Mouse (Mus musculus): Measurements from ENCODE around the gene Tmprss9.

Tmprss9 gene

GRCm38 (mm10) chr10:80887181-80887580 is 15.5 kb downstream of the Tmprss9 start:
- DNase-seq (ENCODE audit: low spot score): no peak

GRCm38 (mm10) chr10:80895100-80895499 is 23.5 kb downstream of the Tmprss9 start:
- DNase-seq (ENCODE audit: low spot score): no peak

GRCm38 (mm10) chr10:80895697-80896096 is 24.0 kb downstream of the Tmprss9 start:
- no peak for DNase-seq (ENCODE audit: low spot score)

- DNase-seq (ENCODE audit: low spot score): no peak
Observed at GRCm38 (mm10) chr10:80896581-80897485, 25.2 kb downstream of the Tmprss9 start.

GRCm38 (mm10) chr10:80897861-80898510 is 26.3 kb downstream of the Tmprss9 start:
- no peak for DNase-seq (ENCODE audit: low spot score)

GRCm38 (mm10) chr10:80899074-80899473 is 27.4 kb downstream of the Tmprss9 start:
- DNase-seq (ENCODE audit: low spot score): no peak

GRCm38 (mm10) chr10:80899591-80900317 is 28.1 kb downstream of the Tmprss9 start:
- DNase-seq (ENCODE audit: low spot score): no peak

- peak; percentile 94 for DNase-seq (ENCODE audit: low spot score)
Observed at GRCm38 (mm10) chr10:80900318-80901247, 28.9 kb downstream of the Tmprss9 start, which contains the start of gene Timm13. Timm13 (minus strand) TSS chr10:80900969.

- DNase-seq (ENCODE audit: low spot score): no peak
Observed at GRCm38 (mm10) chr10:80901409-80902272, 30.0 kb downstream of the Tmprss9 start.

- DNase-seq (ENCODE audit: low spot score): no peak
Observed at GRCm38 (mm10) chr10:80902273-80902940, 30.8 kb downstream of the Tmprss9 start.

GRCm38 (mm10) chr10:80903282-80903681 is 31.6 kb downstream of the Tmprss9 start:
- DNase-seq (ENCODE audit: low spot score): no peak

- DNase-seq (ENCODE audit: low spot score): no peak
Observed at GRCm38 (mm10) chr10:80904004-80904693, 32.5 kb downstream of the Tmprss9 start.

GRCm38 (mm10) chr10:80904709-80905108 is 33.1 kb downstream of the Tmprss9 start:
- no peak for DNase-seq (ENCODE audit: low spot score)

- DNase-seq (ENCODE audit: low spot score): no peak
Observed at GRCm38 (mm10) chr10:80909375-80910162, 37.9 kb downstream of the Tmprss9 start.

GRCm38 (mm10) chr10:80911354-80911753 is 39.7 kb downstream of the Tmprss9 start:
- no peak for DNase-seq (ENCODE audit: low spot score)

- DNase-seq (ENCODE audit: low spot score): no peak
Observed at GRCm38 (mm10) chr10:80911891-80912290, 40.2 kb downstream of the Tmprss9 start.

GRCm38 (mm10) chr10:80913364-80914011 is 41.8 kb downstream of the Tmprss9 start:
- no peak for DNase-seq (ENCODE audit: low spot score)

- DNase-seq (ENCODE audit: low spot score): no peak
Observed at GRCm38 (mm10) chr10:80914253-80914656, 42.6 kb downstream of the Tmprss9 start.
